Comparison of ENCODE assay signal across 9 mouse cellular contexts in genomic region chr11:24144159-24144946, GRCm38 (mm10).
DNase-seq lines count a peak whose midpoint lies in the region; ATAC-seq lines count a peak whose summit lies in the region.
"Had no signal": no experiment of that assay in that cellular context is flagged by ENCODE, and none has a peak within 500 bp of the region (broad histone marks: within the 10 kb centered on the region; RNA-seq: fewer than 3 reads in every experiment).

No protein-coding gene starts in this region.

- DNase-seq in kidney, adult 18-20 months: peak; percentile 48
- no peak for DNase-seq in kidney, postnatal 14 days
- DNase-seq in spleen, postnatal 4 days (ENCODE audit: low spot score in 2 of 2): no peak
- no peak for DNase-seq in ovary, postnatal 36 days (ENCODE audit: low spot score)

- no peak overlapping the region for H3K4me3 ChIP-seq in limb, embryonic 15.5 days
- no peak overlapping the region for H3K4me3 ChIP-seq in heart, embryonic 12.5 days

- peak overlapping the region; percentile 59 for H3K27ac ChIP-seq in limb, embryonic 15.5 days
- H3K27ac ChIP-seq in heart, embryonic 12.5 days (ENCODE audit: poor library complexity, severe bottlenecking): no peak overlapping the region

- peaks cover 59% of the 10 kb centered on the region for H3K4me1 ChIP-seq in limb, embryonic 15.5 days
- peaks cover 34% of the 10 kb centered on the region for H3K4me1 ChIP-seq in heart, embryonic 12.5 days (replicated peaks)

- H3K36me3 ChIP-seq in limb, embryonic 15.5 days: peaks cover 6% of the 10 kb centered on the region; the same call in 1 of the 2 replicates
- H3K36me3 ChIP-seq in heart, embryonic 12.5 days: 0 out of 2 replicates have a peak, but pooled peaks cover 3% of the 10 kb centered on the region

- H3K4me2 ChIP-seq in limb, embryonic 15.5 days: 0 out of 2 replicates have a peak overlapping the region, but pooled peaks have one; percentile 7
- no peak overlapping the region for H3K4me2 ChIP-seq in heart, embryonic 12.5 days
- H3K4me2 ChIP-seq: midbrain, embryonic 11.5 days had no signal

- ATAC-seq in cerebellum, adult (ENCODE audit: insufficient number of reproducible peaks, low FRiP score, low TSS enrichment): peak; percentile 40; the same call in 1 of the 2 replicates
- ATAC-seq in granulocyte monocyte progenitor cell, adult 5-6 weeks (replicated peaks; ENCODE audit: poor library complexity, severe bottlenecking): peak; percentile 29
- no peak for ATAC-seq in limb, embryonic 15.5 days (ENCODE audit: insufficient number of reproducible peaks, low FRiP score, low TSS enrichment, low read depth)
- ATAC-seq in heart, embryonic 12.5 days (ENCODE audit: insufficient number of reproducible peaks, low FRiP score): no peak

- H3K9me3 ChIP-seq in limb, embryonic 15.5 days: no peaks in the 10 kb centered on the region
- H3K9me3 ChIP-seq in heart, embryonic 12.5 days (replicated peaks): no peaks in the 10 kb centered on the region

- H3K27me3 ChIP-seq in limb, embryonic 15.5 days: no peaks in the 10 kb centered on the region
- H3K27me3 ChIP-seq in heart, embryonic 12.5 days (replicated peaks): no peaks in the 10 kb centered on the region

- WGBS in limb, embryonic 15.5 days: 69% methylated on average over 16 of the region's 16 CpGs
- WGBS in heart, embryonic 12.5 days: 80% methylated on average over 16 of the region's 16 CpGs

- H3K9ac ChIP-seq in limb, embryonic 15.5 days: no peak overlapping the region
- H3K9ac ChIP-seq in heart, embryonic 12.5 days: no peak overlapping the region

Comparison
In these comparisons a context has a peak if more than half of its experiments do, and no peak if none do; other contexts are left out.
1. ATAC-seq: peak in cerebellum, adult (single experiment) and granulocyte monocyte progenitor cell, adult 5-6 weeks (single experiment); none in limb, embryonic 15.5 days (single experiment) and heart, embryonic 12.5 days (single experiment).